Mouse (Mus musculus) heart, postnatal 0 days (tissue): ENCODE data around the gene Galnt14.

Experiments used
- CTCF ChIP-seq: IDR thresholded peaks from 2 replicates; pipeline ENCODE4 v1.5.1; 2016; ENCODE audit warnings: antibody characterized with exemption, control low read depth, low read depth
- EP300 ChIP-seq: IDR thresholded peaks from 2 replicates; pipeline ENCODE4 v1.6.1; 2016; ENCODE audit warnings: antibody characterized with exemption, low read depth

DNA sequence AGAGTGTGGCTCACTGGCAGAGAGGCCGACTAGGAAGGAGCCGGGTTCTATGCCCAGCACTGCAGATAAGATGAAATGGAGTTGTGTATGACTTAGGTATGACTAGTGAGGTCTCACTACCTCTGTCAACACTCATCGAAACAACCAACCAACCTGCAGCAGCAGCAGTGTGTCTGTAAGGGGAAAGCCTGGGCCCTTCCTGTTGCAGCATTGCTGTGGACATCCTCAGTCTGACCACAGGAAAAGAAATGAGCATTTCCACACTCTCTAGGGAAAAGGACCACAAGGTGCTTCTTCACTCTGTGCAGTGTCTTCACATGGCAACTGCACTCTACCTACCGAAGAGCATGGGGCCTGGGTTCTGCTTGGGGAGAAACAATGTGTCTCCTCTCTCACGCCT is 73.3 kb downstream of the Galnt14 start:
- TF ChIP-seq CTCF, result no peak
- TF ChIP-seq EP300, result no peak
